Mouse (Mus musculus): ENCODE data around the gene Rprml. TPM values are rescaled to one million over a fixed set of nuclear protein-coding genes. Genes with fewer than 3 reads are reported as not detected.

The Rprml gene
- polyA plus RNA-seq (2014; fragmentation: Nextera tagmentation; extraction: Ambion mirVana), result 0.27 TPM in 1 of 2 replicates, not detected in the other

GRCm38 (mm10) chr11:103649301-103649982 is at the start of gene Rprml:
Rprml (plus strand) TSS chr11:103649570.
- ATAC-seq (ENCODE audit: low read depth), result no peak
- H3K9ac ChIP-seq (replicated peaks; ENCODE audit: low read depth, low read length), result 0 out of 2 replicates have a peak within 1 kb of the TSS, but pooled peaks have one; percentile 22

GRCm38 (mm10) chr11:103606611-103607010 is 42.8 kb upstream of the Rprml start:
- H3K9me3 ChIP-seq (ENCODE audit: control insufficient read depth, low read length), result no peaks in the 10 kb centered on the region
- WGBS, result 74% methylated on average over 5 of the region's 5 CpGs
- H3K4me1 ChIP-seq (ENCODE audit: control insufficient read depth, insufficient read depth, low read length), result no peaks in the 10 kb centered on the region
- no peak for ATAC-seq (ENCODE audit: low read depth)
- H3K36me3 ChIP-seq (ENCODE audit: control insufficient read depth, insufficient read depth, low read length), result no peaks in the 10 kb centered on the region
- no peak overlapping the region for H3K9ac ChIP-seq (replicated peaks; ENCODE audit: low read depth, low read length)
- H3K27ac ChIP-seq (ENCODE audit: low read depth, low read length), result no peak overlapping the region
- no peak overlapping the region for H3K4me2 ChIP-seq (ENCODE audit: low read depth, low read length)
- no peak overlapping the region for H3K4me3 ChIP-seq (ENCODE audit: low read depth, low read length)
- H3K27me3 ChIP-seq (ENCODE audit: control insufficient read depth, insufficient read depth, low read length), result no peaks in the 10 kb centered on the region

More at GRCm38 (mm10) chr11:103649301-103649982, at the start of gene Rprml:
- H3K27ac ChIP-seq (ENCODE audit: low read depth, low read length), result no peak within 1 kb of the TSS
- 1% methylated on average over 61 of the region's 71 CpGs for WGBS
- H3K4me2 ChIP-seq (ENCODE audit: low read depth, low read length), result peak within 1 kb of the TSS; percentile 58
- H3K4me3 ChIP-seq (ENCODE audit: low read depth, low read length), result peak within 1 kb of the TSS; percentile 36
- no peaks in the 10 kb centered on the region for H3K9me3 ChIP-seq (ENCODE audit: control insufficient read depth, low read length)
- H3K36me3 ChIP-seq (ENCODE audit: control insufficient read depth, insufficient read depth, low read length), result no peaks in the 10 kb centered on the region
- H3K27me3 ChIP-seq (ENCODE audit: control insufficient read depth, insufficient read depth, low read length), result peaks cover 49% of the 10 kb centered on the region
- peaks cover 6% of the 10 kb centered on the region; the same call in 1 of the 2 replicates for H3K4me1 ChIP-seq (ENCODE audit: control insufficient read depth, insufficient read depth, low read length)

GRCm38 (mm10) chr11:103610772-103611171 is 38.6 kb upstream of the Rprml start:
- Histone ChIP-seq H3K4me3 (ENCODE audit: low read depth, low read length) (no peak overlapping the region), H3K4me2 (ENCODE audit: low read depth, low read length) (no peak overlapping the region), H3K27me3 (ENCODE audit: control insufficient read depth, insufficient read depth, low read length) (no peaks in the 10 kb centered on the region), H3K9ac (replicated peaks; ENCODE audit: low read depth, low read length) (no peak overlapping the region), H3K9me3 (ENCODE audit: control insufficient read depth, low read length) (no peaks in the 10 kb centered on the region), H3K36me3 (ENCODE audit: control insufficient read depth, insufficient read depth, low read length) (no peaks in the 10 kb centered on the region), H3K27ac (ENCODE audit: low read depth, low read length) (no peak overlapping the region), H3K4me1 (ENCODE audit: control insufficient read depth, insufficient read depth, low read length) (no peaks in the 10 kb centered on the region)
- no peak for ATAC-seq (ENCODE audit: low read depth)
- 92% methylated on average over 2 of the region's 2 CpGs for WGBS

- Histone ChIP-seq H3K36me3 (ENCODE audit: control insufficient read depth, insufficient read depth, low read length) (no peaks in the 10 kb centered on the region), H3K4me3 (ENCODE audit: low read depth, low read length) (no peak within 1 kb of the TSS), H3K27me3 (ENCODE audit: control insufficient read depth, insufficient read depth, low read length) (no peaks in the 10 kb centered on the region), H3K4me1 (ENCODE audit: control insufficient read depth, insufficient read depth, low read length) (no peaks in the 10 kb centered on the region), H3K9ac (replicated peaks; ENCODE audit: low read depth, low read length) (no peak within 1 kb of the TSS), H3K9me3 (ENCODE audit: control insufficient read depth, low read length) (no peaks in the 10 kb centered on the region), H3K27ac (ENCODE audit: low read depth, low read length) (no peak within 1 kb of the TSS), H3K4me2 (ENCODE audit: low read depth, low read length) (no peak within 1 kb of the TSS)
- no peak for ATAC-seq (ENCODE audit: low read depth)
- 83% methylated on average over 9 of the region's 9 CpGs for WGBS
These were observed 28.3 kb upstream of the Rprml start, which contains the start of gene Gm884 for GRCm38 (mm10) chr11:103621040-103621439. Gm884 (minus strand) TSS chr11:103621140.

GRCm38 (mm10) chr11:103627453-103627852 is 21.9 kb upstream of the Rprml start:
- 83% methylated on average over 23 of the region's 23 CpGs for WGBS
- Histone ChIP-seq H3K4me2 (ENCODE audit: low read depth, low read length) (no peak overlapping the region), H3K9ac (replicated peaks; ENCODE audit: low read depth, low read length) (no peak overlapping the region), H3K27me3 (ENCODE audit: control insufficient read depth, insufficient read depth, low read length) (no peaks in the 10 kb centered on the region), H3K9me3 (ENCODE audit: control insufficient read depth, low read length) (no peaks in the 10 kb centered on the region), H3K4me1 (ENCODE audit: control insufficient read depth, insufficient read depth, low read length) (no peaks in the 10 kb centered on the region), H3K4me3 (ENCODE audit: low read depth, low read length) (no peak overlapping the region), H3K27ac (ENCODE audit: low read depth, low read length) (no peak overlapping the region), H3K36me3 (ENCODE audit: control insufficient read depth, insufficient read depth, low read length) (no peaks in the 10 kb centered on the region)
- no peak for ATAC-seq (ENCODE audit: low read depth)

- ATAC-seq (ENCODE audit: low read depth), result no peak
- no peaks in the 10 kb centered on the region for H3K9me3 ChIP-seq (ENCODE audit: control insufficient read depth, low read length)
- H3K9ac ChIP-seq (replicated peaks; ENCODE audit: low read depth, low read length), result no peak overlapping the region
- no peaks in the 10 kb centered on the region for H3K4me1 ChIP-seq (ENCODE audit: control insufficient read depth, insufficient read depth, low read length)
- H3K4me3 ChIP-seq (ENCODE audit: low read depth, low read length), result no peak overlapping the region
- 84% methylated on average over 7 of the region's 7 CpGs for WGBS
- H3K4me2 ChIP-seq (ENCODE audit: low read depth, low read length), result no peak overlapping the region
- H3K36me3 ChIP-seq (ENCODE audit: control insufficient read depth, insufficient read depth, low read length), result no peaks in the 10 kb centered on the region
- no peaks in the 10 kb centered on the region for H3K27me3 ChIP-seq (ENCODE audit: control insufficient read depth, insufficient read depth, low read length)
- H3K27ac ChIP-seq (ENCODE audit: low read depth, low read length), result no peak overlapping the region
These were observed 14.6 kb upstream of the Rprml start for GRCm38 (mm10) chr11:103634806-103635205.

GRCm38 (mm10) chr11:103635481-103635880 is 13.9 kb upstream of the Rprml start:
- Histone ChIP-seq H3K36me3 (ENCODE audit: control insufficient read depth, insufficient read depth, low read length) (no peaks in the 10 kb centered on the region), H3K9ac (replicated peaks; ENCODE audit: low read depth, low read length) (no peak overlapping the region), H3K9me3 (ENCODE audit: control insufficient read depth, low read length) (no peaks in the 10 kb centered on the region), H3K27me3 (ENCODE audit: control insufficient read depth, insufficient read depth, low read length) (no peaks in the 10 kb centered on the region), H3K4me2 (ENCODE audit: low read depth, low read length) (no peak overlapping the region), H3K27ac (ENCODE audit: low read depth, low read length) (no peak overlapping the region), H3K4me1 (ENCODE audit: control insufficient read depth, insufficient read depth, low read length) (no peaks in the 10 kb centered on the region), H3K4me3 (ENCODE audit: low read depth, low read length) (no peak overlapping the region)
- WGBS, result 90% methylated on average over 3 of the region's 3 CpGs
- no peak for ATAC-seq (ENCODE audit: low read depth)

- ATAC-seq (ENCODE audit: low read depth), result no peak
- H3K36me3 ChIP-seq (ENCODE audit: control insufficient read depth, insufficient read depth, low read length), result no peaks in the 10 kb centered on the region
- no peak overlapping the region for H3K4me2 ChIP-seq (ENCODE audit: low read depth, low read length)
- WGBS, result 81% methylated on average over 6 of the region's 6 CpGs
- H3K4me1 ChIP-seq (ENCODE audit: control insufficient read depth, insufficient read depth, low read length), result no peaks in the 10 kb centered on the region
- no peaks in the 10 kb centered on the region for H3K27me3 ChIP-seq (ENCODE audit: control insufficient read depth, insufficient read depth, low read length)
- no peaks in the 10 kb centered on the region for H3K9me3 ChIP-seq (ENCODE audit: control insufficient read depth, low read length)
- no peak overlapping the region for H3K27ac ChIP-seq (ENCODE audit: low read depth, low read length)
- no peak overlapping the region for H3K4me3 ChIP-seq (ENCODE audit: low read depth, low read length)
- no peak overlapping the region for H3K9ac ChIP-seq (replicated peaks; ENCODE audit: low read depth, low read length)
These were observed 13.1 kb upstream of the Rprml start for GRCm38 (mm10) chr11:103636261-103636660.

- no peaks in the 10 kb centered on the region for H3K4me1 ChIP-seq (ENCODE audit: control insufficient read depth, insufficient read depth, low read length)
- H3K27ac ChIP-seq (ENCODE audit: low read depth, low read length), result no peak within 1 kb of the TSS
- ATAC-seq (ENCODE audit: low read depth), result no peak
- H3K9ac ChIP-seq (replicated peaks; ENCODE audit: low read depth, low read length), result no peak within 1 kb of the TSS
- no peaks in the 10 kb centered on the region for H3K36me3 ChIP-seq (ENCODE audit: control insufficient read depth, insufficient read depth, low read length)
- no peak within 1 kb of the TSS; the same call in 1 of the 2 replicates for H3K4me2 ChIP-seq (ENCODE audit: low read depth, low read length)
- no peak within 1 kb of the TSS for H3K4me3 ChIP-seq (ENCODE audit: low read depth, low read length)
- no peaks in the 10 kb centered on the region for H3K27me3 ChIP-seq (ENCODE audit: control insufficient read depth, insufficient read depth, low read length)
- 81% methylated on average over 3 of the region's 3 CpGs for WGBS
- H3K9me3 ChIP-seq (ENCODE audit: control insufficient read depth, low read length), result no peaks in the 10 kb centered on the region
These were observed 10.6 kb upstream of the Rprml start, which contains the start of gene Lyzl6 for GRCm38 (mm10) chr11:103638790-103639189. Lyzl6 (minus strand) TSS chr11:103638890.
